Mouse (Mus musculus) lung, embryonic 16.5 days (tissue): ENCODE data around the gene Hist1h3d. TPM values are rescaled to one million over a fixed set of nuclear protein-coding genes. Genes with fewer than 3 reads are reported as not detected.
A peak's percentile ranks its signal among the peaks of the same experiment; 100 is the strongest.
"Not testable (repeated sequence)": the region's sequence is repeated elsewhere in the genome, so short reads cannot be mapped to it uniquely, and the experiment has no call there.

ENCODE experiments used
- ATAC-seq: fragments of 200-750 bp; cut with Nextera tagmentation; 2 replicates; pipeline ENCODE4 v1.8.0; 2017; ENCODE audit warnings: low read depth, mild to moderate bottlenecking, moderate library complexity
- H3K27ac ChIP-seq: fragments of 300-500 bp; sonication (generic); 2 replicates; pipeline ENCODE4 v1.5.1; 2014; ENCODE audit warnings: mild to moderate bottlenecking, control low read depth, low read length
- H3K27me3 ChIP-seq: fragments of 300-500 bp; sonication (generic); 2 replicates; pipeline ENCODE4 v1.6.1; 2014; ENCODE audit warnings: low read depth, low read length, mixed read lengths; ENCODE audit not compliant: control insufficient read depth, insufficient read depth
- H3K36me3 ChIP-seq: fragments of 300-500 bp; sonication (generic); 2 replicates; pipeline ENCODE4 v1.6.1; 2014; ENCODE audit warnings: low read length; ENCODE audit not compliant: control insufficient read depth, insufficient read depth
- H3K4me1 ChIP-seq: fragments of 300-500 bp; sonication (generic); replicated peaks from 2 replicates; pipeline ENCODE4 v1.6.1; 2014; ENCODE audit warnings: low read length, mixed read lengths; ENCODE audit not compliant: control insufficient read depth, insufficient read depth
- H3K4me2 ChIP-seq: fragments of 300-500 bp; sonication (generic); 2 replicates; pipeline ENCODE4 v1.6.1; 2014; ENCODE audit warnings: low read depth, low read length, control low read depth
- H3K4me3 ChIP-seq: fragments of 300-500 bp; sonication (generic); 2 replicates; pipeline ENCODE4 v1.5.1; 2014; ENCODE audit warnings: mild to moderate bottlenecking, low read length, control low read depth
- H3K9ac ChIP-seq: fragments of 300-500 bp; sonication (generic); 2 replicates; pipeline ENCODE4 v1.6.1; 2014; ENCODE audit warnings: low read length, control low read depth
- H3K9me3 ChIP-seq: fragments of 300-500 bp; sonication (generic); 2 replicates; pipeline ENCODE4 v1.6.1; 2016; ENCODE audit warnings: low read length; ENCODE audit not compliant: control insufficient read depth
- WGBS: fragments of 180-500 bp; shearing (Covaris S2); extraction: QIAGEN DNeasy Blood & Tissue Kit; methylation state at CpG from one replicate; pipeline ENCODE4 v1.1.7; 2014; 5-methylcytosine and 5-hydroxymethylcytosine counted together
- polyA plus RNA-seq: library from polyadenylated mRNA; unstranded; fragments of >200 nt; fragmentation: Nextera tagmentation; extraction: Ambion mirVana; gene quantifications from 2 replicates; pipeline ENCODE4 v1.2.1, GENCODE M21; 2015

The Hist1h3d gene
- polyA plus RNA-seq, 1 experiment from 2014 or later, result 9.5 TPM

DNA sequence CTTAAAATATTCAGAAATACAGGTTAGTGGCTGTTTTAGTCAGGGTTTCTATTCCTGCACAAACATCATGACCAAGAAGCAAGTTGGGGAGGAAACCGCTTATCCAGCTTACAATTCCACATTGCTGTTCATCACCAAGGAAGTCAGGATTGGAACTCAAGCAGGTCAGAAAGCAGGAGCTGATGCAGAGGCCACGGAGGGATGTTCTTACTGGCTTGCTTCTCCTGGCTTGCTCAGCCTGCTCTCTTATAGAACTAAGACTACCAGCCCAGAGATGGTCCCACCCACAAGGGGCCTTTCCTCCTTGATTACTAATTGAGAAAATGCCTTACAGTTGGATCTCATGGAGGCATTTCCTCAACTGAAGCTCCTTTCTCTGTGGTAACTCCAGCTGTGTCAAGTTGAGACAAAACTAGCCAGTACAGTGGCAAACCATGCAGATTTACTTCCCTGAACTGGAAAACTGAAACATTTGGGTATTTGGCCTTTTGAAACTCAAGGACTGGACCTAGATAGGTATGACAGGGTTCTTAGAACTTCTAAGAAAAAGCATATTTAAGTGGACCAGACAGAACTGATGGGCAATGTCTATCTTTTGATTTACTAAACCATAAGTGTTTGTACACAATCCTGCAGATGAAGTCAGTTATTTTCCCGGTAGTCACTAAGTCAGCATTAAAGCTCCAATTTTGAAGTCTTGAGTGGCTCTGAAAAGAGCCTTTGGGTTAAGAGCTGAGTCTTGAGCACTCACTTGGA is 33.2 kb upstream of the Hist1h3d start:
- Histone ChIP-seq H3K4me3 (peak overlapping the region; percentile 54), H3K4me2 (peak overlapping the region; percentile 67), H3K9ac (peak overlapping the region; percentile 70), H3K27ac (peak overlapping the region; percentile 88)
- not testable (repeated sequence) for H3K9me3 ChIP-seq, H3K36me3 ChIP-seq, H3K27me3 ChIP-seq, ATAC-seq, H3K4me1 ChIP-seq
- 3% methylated on average over 3 of the region's 3 CpGs for WGBS

DNA sequence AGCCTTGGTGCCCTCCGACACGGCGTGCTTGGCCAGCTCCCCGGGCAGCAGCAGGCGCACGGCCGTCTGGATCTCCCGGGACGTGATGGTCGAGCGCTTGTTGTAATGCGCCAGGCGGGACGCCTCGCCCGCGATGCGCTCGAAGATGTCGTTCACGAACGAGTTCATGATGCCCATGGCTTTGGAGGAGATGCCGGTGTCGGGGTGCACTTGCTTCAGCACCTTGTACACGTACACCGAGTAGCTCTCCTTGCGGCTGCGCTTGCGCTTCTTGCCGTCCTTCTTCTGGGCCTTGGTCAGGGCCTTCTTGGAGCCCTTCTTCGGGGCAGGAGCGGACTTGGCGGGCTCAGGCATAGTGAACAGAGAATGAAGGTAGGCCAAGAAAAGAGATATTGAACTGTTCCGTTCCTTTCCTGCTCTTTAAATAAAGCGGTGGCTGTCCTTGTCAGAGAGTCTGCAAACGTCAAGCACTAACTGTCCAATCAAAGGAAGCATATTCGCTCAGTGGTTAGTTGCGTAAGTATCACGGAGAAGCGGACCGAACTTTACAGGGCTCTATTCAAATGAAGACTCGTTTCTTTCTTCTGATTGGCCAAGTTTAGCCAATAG is 32.5 kb upstream of the Hist1h3d start, which contains the start of gene Hist1h2bh:
Hist1h2bh (minus strand) TSS at position 394 of the 609 bp plus-strand sequence.
- H3K4me1 ChIP-seq, H3K36me3 ChIP-seq, H3K9me3 ChIP-seq, H3K27me3 ChIP-seq: not testable (repeated sequence)
- peak within 1 kb of the TSS; percentile 70 for H3K9ac ChIP-seq
- under 1% methylated on average over 22 of the region's 42 CpGs for WGBS
- ATAC-seq, result peak; percentile 95
- H3K4me3 ChIP-seq, result peak within 1 kb of the TSS; percentile 54
- H3K4me2 ChIP-seq, result peak within 1 kb of the TSS; percentile 77
- peak within 1 kb of the TSS; percentile 97 for H3K27ac ChIP-seq

DNA sequence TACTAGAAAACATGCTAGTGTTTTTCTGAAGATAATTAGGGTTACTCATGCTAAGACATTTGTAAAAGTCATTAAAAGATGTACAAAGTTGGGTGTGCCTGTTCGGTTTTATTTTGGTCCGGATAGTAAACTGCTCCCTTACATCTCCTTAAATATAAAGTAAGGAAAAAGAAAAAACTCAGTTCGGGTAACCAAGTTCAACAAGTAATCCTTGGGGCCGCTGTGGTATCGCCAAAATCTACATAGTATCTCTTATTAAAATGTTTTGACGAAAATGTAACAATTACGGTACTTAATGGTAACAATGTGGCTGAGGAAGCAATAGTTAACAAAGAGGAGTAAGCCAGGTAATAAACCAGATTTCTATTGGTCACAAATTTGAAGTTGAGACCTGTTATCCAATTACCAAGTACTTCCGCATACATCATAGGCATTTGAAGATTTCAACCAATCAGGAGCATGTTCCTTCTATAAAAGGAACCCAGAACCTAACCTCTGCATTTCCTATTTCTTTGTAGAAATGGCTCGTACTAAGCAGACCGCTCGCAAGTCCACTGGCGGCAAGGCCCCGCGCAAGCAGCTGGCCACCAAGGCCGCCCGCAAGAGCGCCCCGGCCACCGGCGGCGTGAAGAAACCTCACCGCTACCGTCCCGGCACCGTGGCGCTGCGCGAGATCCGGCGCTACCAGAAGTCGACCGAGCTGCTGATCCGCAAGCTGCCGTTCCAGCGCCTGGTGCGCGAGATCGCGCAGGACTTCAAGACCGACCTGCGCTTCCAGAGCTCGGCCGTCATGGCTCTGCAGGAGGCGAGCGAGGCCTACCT is 31.4 kb upstream of the Hist1h3d start, which contains the start of gene Hist1h3f:
Hist1h3f (plus strand) TSS at position 88 of the 822 bp plus-strand sequence.
- peak within 1 kb of the TSS; percentile 97 for H3K27ac ChIP-seq
- under 1% methylated on average over 22 of the region's 45 CpGs for WGBS
- peak; percentile 93 for ATAC-seq
- peak within 1 kb of the TSS; percentile 70 for H3K9ac ChIP-seq
- H3K4me1 ChIP-seq, result no peaks in the 10 kb centered on the region
- no peaks in the 10 kb centered on the region for H3K36me3 ChIP-seq
- H3K4me3 ChIP-seq, result peak within 1 kb of the TSS; percentile 54
- no peaks in the 10 kb centered on the region for H3K9me3 ChIP-seq
- H3K27me3 ChIP-seq, result no peaks in the 10 kb centered on the region
- peak within 1 kb of the TSS; percentile 77 for H3K4me2 ChIP-seq

DNA sequence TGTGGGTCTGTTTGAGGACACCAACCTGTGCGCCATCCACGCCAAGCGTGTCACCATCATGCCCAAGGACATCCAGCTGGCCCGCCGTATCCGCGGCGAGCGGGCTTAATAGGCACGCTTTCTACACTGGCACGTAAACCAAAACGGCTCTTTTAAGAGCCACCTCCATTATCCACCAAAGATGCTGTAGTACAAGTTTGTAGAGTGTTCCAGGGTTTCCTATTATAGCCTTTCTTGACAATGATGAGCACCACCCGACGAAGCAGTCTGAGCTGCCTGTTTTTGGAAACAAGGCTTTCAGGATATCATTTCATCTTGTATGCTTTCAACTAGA is 30.8 kb upstream of the Hist1h3d start:
- not testable (repeated sequence) for H3K36me3 ChIP-seq, H3K9me3 ChIP-seq, H3K4me1 ChIP-seq, H3K27me3 ChIP-seq, ATAC-seq
- peak overlapping the region; percentile 90; the same call in 1 of the 2 replicates for H3K27ac ChIP-seq
- peak overlapping the region; percentile 52 for H3K4me3 ChIP-seq
- H3K4me2 ChIP-seq, result peak overlapping the region; percentile 43
- 0% methylated on average over 12 of the region's 14 CpGs for WGBS
- H3K9ac ChIP-seq, result peak overlapping the region; percentile 63

DNA sequence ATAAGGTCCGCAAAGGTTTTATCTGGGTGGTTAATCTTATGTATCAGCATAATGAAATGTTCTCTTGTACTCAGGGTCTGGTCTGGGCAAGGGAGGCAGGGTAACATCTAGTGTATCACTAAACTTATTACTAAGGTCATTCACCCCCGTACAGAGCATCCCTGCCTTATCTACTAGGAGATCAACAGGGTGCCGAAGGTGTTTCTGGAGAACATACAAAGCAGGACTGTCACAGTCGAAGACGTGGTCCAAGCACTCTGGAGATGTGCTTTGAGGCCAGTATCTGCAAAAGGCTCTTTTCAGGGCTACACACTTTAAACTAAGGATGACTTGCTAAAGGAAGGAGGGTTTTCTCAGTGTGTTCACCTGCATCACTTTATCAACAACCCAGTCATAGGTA is 28.9 kb upstream of the Hist1h3d start:
- peaks cover 5% of the 10 kb centered on the region; the same call in 1 of the 2 replicates for H3K4me1 ChIP-seq
- H3K27me3 ChIP-seq, result no peaks in the 10 kb centered on the region
- WGBS, result 52% methylated on average over 5 of the region's 5 CpGs
- H3K9me3 ChIP-seq, result no peaks in the 10 kb centered on the region
- no peak overlapping the region for H3K27ac ChIP-seq
- no peaks in the 10 kb centered on the region for H3K36me3 ChIP-seq
- no peak overlapping the region for H3K9ac ChIP-seq
- ATAC-seq, result no peak
- H3K4me3 ChIP-seq, result no peak overlapping the region
- no peak overlapping the region for H3K4me2 ChIP-seq

DNA sequence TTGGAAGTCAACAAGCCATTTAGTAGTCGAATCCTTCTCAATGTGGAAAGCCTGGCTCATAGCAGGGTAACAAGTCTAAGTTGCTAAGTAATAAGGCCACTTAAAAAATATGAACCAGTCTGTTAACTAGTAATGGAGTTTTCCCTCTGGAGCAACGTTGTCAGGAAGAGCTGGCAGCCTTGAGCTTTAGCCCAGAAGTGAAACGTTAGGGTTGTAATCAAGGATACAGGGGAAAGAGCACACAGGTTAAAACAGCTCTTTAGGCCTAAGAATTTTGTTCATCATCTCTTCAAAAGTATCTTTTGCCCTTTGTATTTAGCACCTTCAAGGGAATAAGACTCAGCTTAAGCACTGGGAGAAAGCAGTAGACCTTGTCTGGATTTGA is 24.8 kb upstream of the Hist1h3d start:
- Histone ChIP-seq H3K4me1 (peaks cover 12% of the 10 kb centered on the region), H3K27ac (peak overlapping the region; percentile 88), H3K27me3 (no peaks in the 10 kb centered on the region), H3K9ac (peak overlapping the region; percentile 71), H3K4me3 (peak overlapping the region; percentile 53), H3K9me3 (no peaks in the 10 kb centered on the region), H3K36me3 (no peaks in the 10 kb centered on the region), H3K4me2 (peak overlapping the region; percentile 64)
- no peak for ATAC-seq
- 6% methylated on average over 3 of the region's 3 CpGs for WGBS

DNA sequence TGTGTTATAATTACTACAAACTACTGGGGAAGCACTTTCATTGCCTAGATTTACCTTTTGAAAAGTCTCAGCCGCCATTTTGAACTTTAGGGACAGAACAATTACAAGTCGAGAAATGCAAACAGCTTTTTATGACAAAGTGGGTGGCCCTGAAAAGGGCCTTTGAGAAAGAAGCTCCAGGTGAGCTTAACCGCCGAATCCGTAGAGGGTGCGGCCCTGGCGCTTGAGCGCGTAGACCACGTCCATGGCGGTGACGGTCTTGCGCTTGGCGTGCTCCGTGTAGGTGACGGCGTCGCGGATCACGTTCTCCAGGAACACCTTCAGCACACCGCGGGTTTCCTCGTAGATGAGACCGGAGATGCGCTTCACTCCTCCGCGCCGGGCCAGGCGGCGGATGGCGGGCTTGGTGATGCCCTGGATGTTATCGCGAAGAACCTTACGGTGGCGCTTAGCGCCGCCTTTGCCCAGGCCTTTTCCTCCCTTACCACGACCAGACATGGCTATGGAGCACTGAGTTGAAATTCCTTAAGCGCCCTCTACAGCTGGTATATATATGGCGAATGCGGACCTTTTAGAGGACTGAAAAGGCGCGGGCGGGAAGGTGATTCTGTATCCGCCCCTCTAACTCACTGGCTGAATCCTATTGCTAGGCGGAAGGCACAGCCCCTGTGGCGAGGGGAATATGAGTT is 24.3 kb upstream of the Hist1h3d start, which contains the start of gene Hist1h4f:
Hist1h4f (minus strand) TSS at position 503 of the 689 bp plus-strand sequence.
- H3K27me3 ChIP-seq, H3K9me3 ChIP-seq, H3K36me3 ChIP-seq: not testable (repeated sequence)
- Histone ChIP-seq H3K4me2 (peak within 1 kb of the TSS; percentile 64), H3K4me3 (peak within 1 kb of the TSS; percentile 53), H3K27ac (peak within 1 kb of the TSS; percentile 88), H3K9ac (peak within 1 kb of the TSS; percentile 71), H3K4me1 (peaks cover 12% of the 10 kb centered on the region)
- peak; percentile 79 for ATAC-seq
- WGBS, result under 1% methylated on average over 46 of the region's 47 CpGs

DNA sequence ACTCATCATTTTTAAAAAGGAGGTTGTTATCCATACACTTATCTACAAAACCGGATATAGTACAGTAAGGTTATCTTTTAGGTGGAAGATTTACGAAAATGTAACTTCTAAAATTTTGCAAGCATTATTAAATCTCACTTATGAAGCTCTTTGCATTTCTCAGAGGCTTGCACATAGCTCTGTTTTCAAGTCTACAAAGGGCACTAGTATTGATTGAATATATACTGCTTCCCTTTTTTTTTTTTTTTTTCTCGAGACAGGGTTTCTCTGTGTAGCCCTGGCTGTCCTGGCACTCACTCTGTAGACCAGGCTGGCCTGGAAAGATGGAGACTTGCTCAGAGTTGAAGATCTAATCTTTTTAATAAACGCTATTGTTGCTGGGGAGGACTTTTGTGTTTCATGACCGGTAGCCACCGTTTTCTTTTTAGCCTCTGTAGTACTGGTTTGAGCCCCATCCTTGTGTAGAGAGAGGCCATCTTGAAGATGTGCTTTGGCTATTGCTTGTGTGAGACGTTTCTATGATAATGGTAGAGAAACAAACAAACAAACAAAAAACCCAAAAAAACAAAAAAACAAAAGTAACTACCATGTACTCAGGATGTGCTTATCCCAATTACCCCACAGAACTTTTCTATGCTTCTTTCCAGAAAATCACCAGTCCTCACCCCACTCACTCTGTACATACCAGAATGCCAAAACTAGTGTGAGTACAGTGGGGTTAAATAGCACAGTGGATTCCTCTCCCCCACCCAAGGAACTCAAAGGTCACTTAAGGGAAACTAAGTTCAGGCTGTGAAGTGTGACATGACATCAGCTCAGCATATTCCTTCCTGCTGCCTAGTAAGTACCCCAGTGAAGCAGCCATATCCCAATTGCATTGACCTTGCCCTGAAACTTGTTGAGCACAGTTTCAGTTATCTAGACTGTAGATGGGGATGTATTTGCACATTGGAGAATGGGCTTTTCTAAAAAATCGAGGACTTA is 23.3 kb upstream of the Hist1h3d start:
- Histone ChIP-seq H3K4me2 (peak overlapping the region; percentile 64), H3K36me3 (no peaks in the 10 kb centered on the region), H3K27ac (peak overlapping the region; percentile 88), H3K9ac (peak overlapping the region; percentile 51; the same call in 1 of the 2 replicates), H3K4me1 (peaks cover 15% of the 10 kb centered on the region), H3K27me3 (no peaks in the 10 kb centered on the region), H3K9me3 (no peaks in the 10 kb centered on the region), H3K4me3 (peak overlapping the region; percentile 53)
- 43% methylated on average over 8 of the region's 8 CpGs for WGBS
- ATAC-seq, result no peak
